Mouse (Mus musculus) midbrain, embryonic 12.5 days (tissue): ENCODE measurements around the gene Ddx39b. TPM values are rescaled to one million over a fixed set of nuclear protein-coding genes. Genes with fewer than 3 reads are reported as not detected.

Source experiments
- ATAC-seq: fragments of 200-750 bp; cut with Nextera tagmentation; 2 replicates; pipeline ENCODE4 v1.8.0; 2017; ENCODE audit warnings: low read depth, moderate TSS enrichment, moderate library complexity; ENCODE audit not compliant: low FRiP score
- H3K27ac ChIP-seq: fragments of 300-500 bp; sonication (generic); replicated peaks from 2 replicates; pipeline ENCODE4 v1.5.1; 2016; ENCODE audit warnings: mild to moderate bottlenecking
- H3K27me3 ChIP-seq: fragments of 300-500 bp; sonication (generic); 2 replicates; pipeline ENCODE4 v1.6.1; 2016; ENCODE audit warnings: mild to moderate bottlenecking
- H3K36me3 ChIP-seq: fragments of 300-500 bp; sonication (generic); 2 replicates; pipeline ENCODE4 v1.6.1; 2016
- H3K4me1 ChIP-seq: fragments of 300-500 bp; sonication (generic); 2 replicates; pipeline ENCODE4 v1.6.1; 2016
- H3K4me2 ChIP-seq: fragments of 300-500 bp; sonication (generic); replicated peaks from 2 replicates; pipeline ENCODE4 v1.6.1; 2016; ENCODE audit warnings: mild to moderate bottlenecking, moderate library complexity
- H3K4me3 ChIP-seq: fragments of 300-500 bp; sonication (generic); 2 replicates; pipeline ENCODE4 v1.5.1; 2016; ENCODE audit warnings: mild to moderate bottlenecking
- H3K9ac ChIP-seq: fragments of 300-500 bp; sonication (generic); replicated peaks from 2 replicates; pipeline ENCODE4 v1.6.1; 2016; ENCODE audit warnings: mild to moderate bottlenecking, moderate library complexity
- H3K9me3 ChIP-seq: fragments of 300-500 bp; sonication (generic); 2 replicates; pipeline ENCODE4 v1.6.1; 2016; ENCODE audit warnings: mild to moderate bottlenecking
- WGBS: fragments of 180-500 bp; shearing (Covaris S2); methylation state at CpG from one replicate; pipeline ENCODE4 v1.1.7; 2016; 5-methylcytosine and 5-hydroxymethylcytosine counted together
- polyA plus RNA-seq: library from polyadenylated mRNA; unstranded; fragments of >200 nt; fragmentation: Nextera tagmentation; extraction: Ambion mirVana; gene quantifications from 2 replicates; pipeline ENCODE4 v1.2.1, GENCODE M21; 2016

Ddx39b gene
- polyA plus RNA-seq, 1 experiment from 2014 or later: 579 TPM

GRCm38 (mm10) chr17:35236996-35237395, 4.5 kb upstream of the Ddx39b start:
- peak overlapping the region; percentile 86 for H3K4me2 ChIP-seq
- no peaks in the 10 kb centered on the region for H3K27me3 ChIP-seq
- peak overlapping the region; percentile 95 for H3K27ac ChIP-seq
- peaks cover 33% of the 10 kb centered on the region for H3K4me1 ChIP-seq
- peak overlapping the region; percentile 86 for H3K9ac ChIP-seq
- H3K9me3 ChIP-seq: no peaks in the 10 kb centered on the region
- peaks cover 11% of the 10 kb centered on the region; the same call in 1 of the 2 replicates for H3K36me3 ChIP-seq
- peak overlapping the region; percentile 66 for H3K4me3 ChIP-seq
- 79% methylated on average over 9 of the region's 9 CpGs for WGBS
- no peak for ATAC-seq

GRCm38 (mm10) chr17:35237504-35237903, 4.0 kb upstream of the Ddx39b start:
- H3K4me2 ChIP-seq: 0 out of 2 replicates have a peak overlapping the region, but pooled peaks have one; percentile 86
- peaks cover 11% of the 10 kb centered on the region; the same call in 1 of the 2 replicates for H3K36me3 ChIP-seq
- H3K9ac ChIP-seq: no peak overlapping the region
- H3K9me3 ChIP-seq: no peaks in the 10 kb centered on the region
- no peak overlapping the region for H3K27ac ChIP-seq
- no peak for ATAC-seq
- no peak overlapping the region for H3K4me3 ChIP-seq
- WGBS: 85% methylated on average over 12 of the region's 12 CpGs
- no peaks in the 10 kb centered on the region for H3K27me3 ChIP-seq
- H3K4me1 ChIP-seq: peaks cover 33% of the 10 kb centered on the region

GRCm38 (mm10) chr17:35239700-35240099, 1.8 kb upstream of the Ddx39b start:
- H3K36me3 ChIP-seq: peaks cover 18% of the 10 kb centered on the region
- no peak overlapping the region for H3K4me2 ChIP-seq
- H3K9ac ChIP-seq: no peak overlapping the region
- H3K9me3 ChIP-seq: no peaks in the 10 kb centered on the region
- H3K4me1 ChIP-seq: peaks cover 38% of the 10 kb centered on the region
- H3K27me3 ChIP-seq: no peaks in the 10 kb centered on the region
- no peak for ATAC-seq
- no peak overlapping the region for H3K4me3 ChIP-seq
- 87% methylated on average over 5 of the region's 5 CpGs for WGBS
- no peak overlapping the region for H3K27ac ChIP-seq

GRCm38 (mm10) chr17:35240384-35241304, 902 bp upstream of the Ddx39b start:
- peak; percentile 5; the same call in 1 of the 2 replicates for ATAC-seq
- H3K27me3 ChIP-seq: no peaks in the 10 kb centered on the region
- peak overlapping the region; percentile 89 for H3K4me2 ChIP-seq
- H3K27ac ChIP-seq: peak overlapping the region; percentile 98
- WGBS: 31% methylated on average over 12 of the region's 12 CpGs
- no peaks in the 10 kb centered on the region for H3K9me3 ChIP-seq
- H3K4me3 ChIP-seq: peak overlapping the region; percentile 97
- H3K9ac ChIP-seq: peak overlapping the region; percentile 100
- peaks cover 28% of the 10 kb centered on the region for H3K36me3 ChIP-seq
- peaks cover 44% of the 10 kb centered on the region for H3K4me1 ChIP-seq

- ATAC-seq: peak; percentile 42
- Histone ChIP-seq H3K9ac (peak overlapping the region; percentile 100), H3K4me3 (peak overlapping the region; percentile 97), H3K27ac (peak overlapping the region; percentile 98), H3K9me3 (no peaks in the 10 kb centered on the region), H3K36me3 (peaks cover 44% of the 10 kb centered on the region), H3K4me2 (peak overlapping the region; percentile 89), H3K27me3 (no peaks in the 10 kb centered on the region), H3K4me1 (peaks cover 51% of the 10 kb centered on the region)
- under 1% methylated on average over 55 of the region's 55 CpGs for WGBS
Measured at GRCm38 (mm10) chr17:35242015-35242941, 732 bp downstream of the Ddx39b start.

GRCm38 (mm10) chr17:35243086-35243485, 1.5 kb downstream of the Ddx39b start:
- Histone ChIP-seq H3K36me3 (peaks cover 52% of the 10 kb centered on the region), H3K27ac (peak overlapping the region; percentile 98), H3K4me1 (peaks cover 57% of the 10 kb centered on the region), H3K9ac (peak overlapping the region; percentile 100), H3K4me2 (peak overlapping the region; percentile 89), H3K9me3 (no peaks in the 10 kb centered on the region), H3K4me3 (peak overlapping the region; percentile 97), H3K27me3 (no peaks in the 10 kb centered on the region)
- WGBS: 4% methylated on average over 16 of the region's 16 CpGs
- no peak for ATAC-seq

- no peaks in the 10 kb centered on the region for H3K27me3 ChIP-seq
- peak overlapping the region; percentile 97 for H3K4me3 ChIP-seq
- WGBS: 74% methylated on average over 2 of the region's 2 CpGs
- no peak for ATAC-seq
- peaks cover 71% of the 10 kb centered on the region for H3K36me3 ChIP-seq
- peaks cover 57% of the 10 kb centered on the region for H3K4me1 ChIP-seq
- no peak overlapping the region for H3K27ac ChIP-seq
- peak overlapping the region; percentile 100 for H3K9ac ChIP-seq
- no peaks in the 10 kb centered on the region for H3K9me3 ChIP-seq
- peak overlapping the region; percentile 89 for H3K4me2 ChIP-seq
Measured at GRCm38 (mm10) chr17:35244999-35245398, 3.5 kb downstream of the Ddx39b start.

GRCm38 (mm10) chr17:35245731-35246623, 4.4 kb downstream of the Ddx39b start:
- H3K9ac ChIP-seq: peak overlapping the region; percentile 100; the same call in 1 of the 2 replicates

GRCm38 (mm10) chr17:35247144-35247543, 5.6 kb downstream of the Ddx39b start:
- no peak for ATAC-seq
- Histone ChIP-seq H3K4me1 (peaks cover 46% of the 10 kb centered on the region), H3K9me3 (no peaks in the 10 kb centered on the region), H3K36me3 (peaks cover 91% of the 10 kb centered on the region), H3K4me2 (no peak overlapping the region), H3K27me3 (no peaks in the 10 kb centered on the region), H3K4me3 (no peak overlapping the region), H3K9ac (no peak overlapping the region), H3K27ac (no peak overlapping the region)
- WGBS: 89% methylated on average over 7 of the region's 7 CpGs

More at GRCm38 (mm10) chr17:35245731-35246623, 4.4 kb downstream of the Ddx39b start:
- Histone ChIP-seq H3K4me1 (peaks cover 47% of the 10 kb centered on the region), H3K36me3 (peaks cover 81% of the 10 kb centered on the region), H3K4me2 (peak overlapping the region; percentile 89), H3K9me3 (no peaks in the 10 kb centered on the region), H3K27ac (no peak overlapping the region), H3K4me3 (peak overlapping the region; percentile 97; the same call in 1 of the 2 replicates), H3K27me3 (no peaks in the 10 kb centered on the region)
- WGBS: 87% methylated on average over 15 of the region's 15 CpGs
- ATAC-seq: no peak

GRCm38 (mm10) chr17:35248986-35249385, 7.4 kb downstream of the Ddx39b start:
- peaks cover 99% of the 10 kb centered on the region for H3K36me3 ChIP-seq
- ATAC-seq: no peak
- no peak overlapping the region for H3K4me3 ChIP-seq
- no peaks in the 10 kb centered on the region for H3K9me3 ChIP-seq
- H3K9ac ChIP-seq: no peak overlapping the region
- H3K27me3 ChIP-seq: no peaks in the 10 kb centered on the region
- peaks cover 37% of the 10 kb centered on the region for H3K4me1 ChIP-seq
- no peak overlapping the region for H3K4me2 ChIP-seq
- 92% methylated on average over 14 of the region's 14 CpGs for WGBS
- no peak overlapping the region for H3K27ac ChIP-seq
